Mouse (Mus musculus): ENCODE results near the gene Il13ra1.

GRCm38 (mm10) chrX:36077164-36077563 is 34.7 kb upstream of the Il13ra1 start:
- TF ChIP-seq POLR2A (IDR thresholded peaks at IDR 0.05; ENCODE audit: borderline replicate concordance, control insufficient read depth, low read depth, low read length): no peak
- TF ChIP-seq CTCF (IDR thresholded peaks at IDR 0.05; ENCODE audit: control insufficient read depth, insufficient read depth, low read length): no peak
